Mouse (Mus musculus) skeletal muscle tissue, adult 2 months (tissue): ENCODE data around the gene Card10.

Experiments used
- DNase-seq: peaks from one replicate; pipeline ENCODE4 v3.0.0-alpha.2; 2012; ENCODE audit warnings: low read depth, low spot score

The Card10 gene

DNA sequence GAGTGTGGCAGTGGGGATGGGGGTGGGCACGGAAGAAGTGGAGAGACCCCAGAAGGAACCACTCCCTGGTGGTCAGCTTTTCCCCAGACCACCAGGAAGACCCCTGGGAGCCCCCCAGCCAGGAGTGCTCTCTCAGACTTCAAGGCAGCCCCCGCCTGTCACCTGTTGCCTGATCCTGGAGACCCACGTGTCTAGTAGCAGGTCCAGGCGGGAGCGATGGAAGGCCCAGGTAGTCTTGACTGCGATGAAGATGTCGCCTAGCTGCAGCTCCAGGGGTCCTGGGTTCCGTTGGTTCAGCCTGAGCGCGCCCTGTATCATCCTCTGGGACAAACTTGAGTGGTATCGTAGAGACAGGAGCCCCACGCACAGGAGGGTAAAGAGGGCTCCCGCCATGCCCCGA lies 30.0 kb downstream of the Card10 start:
- DNase-seq: no peak

DNA sequence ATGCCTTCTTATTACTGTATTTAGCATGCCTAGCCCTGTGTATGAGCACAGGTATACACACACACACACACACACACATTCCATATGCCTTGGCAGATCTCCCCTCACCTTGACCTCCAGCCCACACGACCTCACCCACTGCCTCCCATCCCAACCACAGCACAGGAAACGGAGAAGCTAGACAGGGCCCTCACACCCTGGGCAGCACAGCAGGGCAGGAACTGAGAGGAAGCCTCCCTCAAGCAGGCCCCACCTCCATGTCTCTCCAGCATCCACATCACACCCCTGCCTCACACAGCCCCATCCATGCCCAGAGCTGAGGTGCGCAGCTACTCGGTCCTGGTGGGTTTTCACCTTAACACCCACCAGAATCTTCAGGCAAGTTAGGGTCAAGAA lies 30.5 kb downstream of the Card10 start:
- DNase-seq: no peak

DNA sequence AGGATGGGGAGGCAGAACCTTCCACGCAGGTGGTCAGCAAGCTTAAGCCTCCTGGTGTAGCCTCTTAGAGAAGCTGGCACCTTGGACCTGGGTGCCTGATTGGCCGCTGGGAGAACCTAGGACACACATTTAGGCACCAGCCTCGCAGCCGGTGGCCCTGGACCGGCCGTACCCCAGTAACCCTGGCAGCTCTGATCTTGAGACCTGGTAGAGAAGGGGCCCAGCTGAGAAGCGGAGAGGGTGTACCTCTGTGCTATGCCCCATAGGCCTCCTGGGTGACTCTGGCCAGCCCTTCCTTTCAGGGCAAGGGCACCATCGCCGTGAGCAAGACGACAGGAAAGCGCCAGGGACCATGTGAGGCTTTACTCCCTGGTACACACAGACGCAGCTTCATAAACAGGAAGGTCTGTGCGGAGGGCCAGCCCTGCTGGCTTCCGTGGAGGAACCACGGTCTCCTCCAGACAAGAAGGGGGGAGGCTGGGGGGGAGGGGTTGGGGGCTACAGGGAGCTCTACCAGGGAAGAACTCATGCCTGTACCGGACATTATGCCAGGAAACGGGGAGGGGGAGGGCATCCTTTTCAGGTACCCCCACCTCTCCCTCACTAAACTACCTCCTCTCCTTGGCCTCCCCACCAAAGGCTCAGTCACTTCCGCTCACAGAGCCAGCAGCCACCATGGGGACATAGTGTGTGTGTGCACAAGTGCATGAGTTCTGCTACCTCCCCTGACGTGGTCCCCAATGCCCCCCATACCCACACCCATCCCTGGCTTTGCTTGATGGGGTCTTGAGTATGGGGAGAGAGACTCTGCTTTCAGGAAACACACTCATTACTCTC lies 31.1 kb downstream of the Card10 start:
- no peak for DNase-seq

DNA sequence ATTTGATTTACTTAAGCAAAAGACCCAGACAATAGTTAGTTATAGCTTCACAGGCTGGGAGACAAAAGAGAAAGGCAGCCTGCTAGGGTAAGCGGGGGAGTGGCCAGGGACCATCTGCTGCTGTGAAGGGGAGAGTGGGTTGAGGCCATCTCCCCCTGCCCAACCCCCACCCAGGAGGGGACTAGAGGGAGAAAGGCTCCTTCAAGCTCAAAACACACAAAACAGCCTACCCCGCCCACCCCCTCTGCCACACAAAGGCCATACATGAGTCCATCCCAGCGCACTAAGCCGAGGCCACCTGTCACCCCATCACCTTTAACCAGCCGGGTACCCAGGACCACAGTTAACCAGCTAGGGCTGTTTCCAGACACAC lies 31.9 kb downstream of the Card10 start:
- DNase-seq: no peak

DNA sequence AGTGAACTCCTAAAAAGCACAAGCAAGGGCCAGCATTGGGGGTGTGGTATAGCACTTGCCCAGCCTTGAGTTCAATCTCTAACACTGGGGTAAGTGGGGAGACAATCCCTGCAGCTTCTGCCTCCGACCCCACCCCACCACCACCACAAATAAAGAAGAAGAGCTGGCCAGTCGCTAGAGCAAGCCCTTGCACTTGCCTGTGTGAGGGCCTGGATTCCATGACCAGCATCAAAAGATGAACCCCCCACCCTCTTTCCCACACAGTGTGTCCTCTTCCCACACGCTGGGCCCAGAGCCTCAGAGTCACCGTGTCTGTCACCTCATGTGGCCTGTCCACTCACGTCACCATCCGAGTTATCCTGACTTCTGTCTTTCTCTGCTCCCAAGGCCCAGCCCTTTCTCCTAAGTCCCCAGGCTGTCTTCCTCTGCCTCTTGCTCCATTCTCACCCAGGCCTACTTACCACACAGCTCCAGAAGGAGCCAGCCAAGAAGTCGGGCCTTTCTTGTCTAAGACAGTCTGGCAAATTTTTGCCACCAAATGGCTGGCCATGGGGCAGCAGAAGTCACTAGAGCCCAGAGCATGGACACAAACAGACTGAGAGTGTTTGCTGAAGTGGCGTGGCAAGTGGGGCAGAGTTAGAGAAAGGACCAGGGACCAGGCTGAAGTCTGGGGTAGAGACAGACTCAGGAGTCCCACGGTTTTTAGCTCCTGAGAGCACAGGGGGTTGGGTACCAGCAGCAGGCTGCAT lies 32.4 kb downstream of the Card10 start:
- DNase-seq: no peak

DNA sequence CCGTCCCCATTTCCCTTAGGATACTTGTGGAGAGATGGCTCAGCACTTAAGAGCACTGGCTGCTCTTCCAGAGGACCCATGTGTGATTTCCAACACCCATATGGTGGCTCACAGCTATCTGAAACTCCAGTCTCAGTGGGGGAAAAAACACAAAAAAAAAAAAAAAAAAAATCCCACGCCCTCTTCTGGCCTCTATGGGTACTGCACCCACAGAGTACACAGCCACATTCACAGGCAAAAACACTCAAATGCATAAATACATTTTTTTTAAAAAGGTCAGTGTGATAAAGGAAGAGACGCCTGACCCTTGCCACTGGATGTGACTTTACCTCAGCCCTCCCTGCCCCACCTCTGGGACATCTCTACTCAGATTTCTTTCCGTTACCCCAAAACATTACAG lies 33.8 kb downstream of the Card10 start:
- no peak for DNase-seq

DNA sequence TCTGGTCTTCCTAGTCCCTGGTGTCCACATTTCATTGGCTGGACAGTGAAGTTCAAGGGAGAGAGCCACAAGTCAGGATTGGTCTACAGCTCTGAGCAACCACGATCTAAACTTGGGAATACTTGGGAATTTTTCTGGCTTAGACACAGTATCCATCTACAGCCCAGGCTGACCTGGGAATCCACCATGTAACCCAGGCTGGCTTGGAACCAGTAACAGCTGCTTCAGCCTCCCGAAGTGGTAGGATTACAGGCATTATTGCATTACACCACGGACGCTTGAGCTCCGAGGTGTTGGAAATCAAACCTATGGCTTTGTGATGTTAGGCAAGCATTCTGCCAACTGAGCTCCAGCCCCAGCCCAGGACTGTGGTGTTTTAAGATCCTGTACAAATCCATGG lies 39.1 kb downstream of the Card10 start:
- no peak for DNase-seq

DNA sequence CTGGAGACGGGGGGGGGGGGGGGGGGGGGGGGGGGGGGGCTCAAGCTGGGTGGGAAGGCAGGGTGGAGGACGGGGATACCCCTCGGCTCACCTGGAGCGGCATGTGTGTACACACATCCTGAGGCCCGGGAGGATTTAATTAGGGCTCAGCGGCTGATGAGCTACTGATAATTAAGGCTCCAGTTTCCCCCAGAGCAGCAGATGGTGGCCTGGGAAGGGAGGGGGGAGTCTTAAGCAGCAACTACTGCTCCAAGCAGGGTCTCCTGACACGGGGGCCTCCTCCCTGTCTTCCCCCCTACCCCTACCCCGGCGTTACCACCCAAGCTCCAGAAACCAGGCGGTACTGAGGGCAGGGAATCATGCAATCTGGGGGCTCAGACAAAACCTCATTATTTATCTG lies 39.6 kb downstream of the Card10 start:
- DNase-seq: no peak

DNA sequence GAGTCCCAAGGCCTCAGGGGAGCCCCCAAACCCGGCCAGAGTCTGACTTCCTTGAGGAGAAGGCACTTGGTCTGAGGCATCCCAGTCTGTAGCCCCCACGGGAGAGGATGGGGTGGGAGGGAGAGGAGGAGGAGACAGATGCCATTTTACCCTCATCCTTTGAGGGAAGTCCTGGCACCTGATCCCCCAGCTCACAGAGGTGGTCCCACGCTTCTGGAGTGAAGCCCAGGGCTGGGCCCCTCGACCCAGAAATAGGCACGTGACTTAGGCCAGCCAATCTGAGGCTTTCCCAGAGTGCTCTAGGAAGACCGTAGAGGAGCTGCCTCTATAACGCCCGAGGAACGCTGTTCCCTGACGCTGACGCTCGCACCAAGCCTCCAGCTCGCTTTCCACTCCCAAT lies 41.7 kb downstream of the Card10 start:
- DNase-seq: no peak

DNA sequence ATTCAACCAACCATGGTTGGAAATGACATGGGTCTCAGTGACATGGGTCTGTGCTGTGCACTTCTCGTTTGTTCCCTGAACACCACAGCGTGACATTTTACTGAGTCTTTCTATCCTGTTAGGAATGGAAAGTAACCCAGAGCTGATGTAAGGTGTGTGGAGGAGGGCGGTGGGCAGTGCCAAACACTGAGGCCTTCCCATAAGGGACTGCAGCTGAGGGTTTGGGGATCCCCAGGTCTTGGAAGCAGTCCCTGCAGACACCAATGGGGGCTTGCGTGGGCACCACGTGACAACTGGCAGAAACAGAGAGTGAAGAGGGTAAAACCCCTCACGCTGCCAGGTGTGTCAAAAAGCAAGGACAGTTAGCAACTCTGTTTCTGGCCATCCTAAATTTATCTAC lies 44.7 kb downstream of the Card10 start:
- DNase-seq: no peak

DNA sequence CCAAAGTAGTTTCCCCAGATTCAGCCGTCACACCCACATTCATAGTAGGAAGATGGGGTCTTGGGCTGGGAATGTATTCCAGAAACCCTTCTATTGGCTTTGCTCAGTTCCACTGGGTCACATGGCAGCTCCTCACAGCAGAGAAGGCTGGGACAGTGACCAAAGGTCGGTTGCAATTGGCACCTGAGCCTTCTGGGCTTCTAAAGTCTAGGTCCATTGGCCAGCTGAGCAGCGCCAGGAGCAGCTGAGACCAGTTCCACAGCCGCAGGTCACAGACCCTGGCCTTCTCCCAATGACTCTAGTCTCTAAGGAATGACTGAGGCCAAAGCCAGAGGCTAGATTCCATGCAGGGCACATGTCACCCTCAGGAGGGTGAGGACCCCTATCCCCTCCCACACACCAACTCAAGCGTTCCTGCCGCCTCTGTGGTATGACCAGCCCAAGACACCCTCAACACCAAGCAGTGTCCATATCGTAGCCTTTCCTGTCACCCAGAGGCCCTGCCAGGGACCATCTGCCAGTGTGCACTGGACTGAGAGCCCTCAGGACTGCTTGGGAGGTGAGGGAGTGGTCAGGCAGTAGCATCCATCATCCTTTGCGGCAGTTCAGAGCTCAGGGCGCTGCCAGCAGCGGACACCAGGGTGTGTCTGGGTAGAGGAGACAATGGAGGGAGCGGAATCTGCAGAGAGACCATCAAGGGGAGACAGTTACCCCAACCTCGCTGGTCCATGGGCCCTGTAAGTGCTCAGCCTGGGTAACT lies 46.7 kb downstream of the Card10 start:
- no peak for DNase-seq

DNA sequence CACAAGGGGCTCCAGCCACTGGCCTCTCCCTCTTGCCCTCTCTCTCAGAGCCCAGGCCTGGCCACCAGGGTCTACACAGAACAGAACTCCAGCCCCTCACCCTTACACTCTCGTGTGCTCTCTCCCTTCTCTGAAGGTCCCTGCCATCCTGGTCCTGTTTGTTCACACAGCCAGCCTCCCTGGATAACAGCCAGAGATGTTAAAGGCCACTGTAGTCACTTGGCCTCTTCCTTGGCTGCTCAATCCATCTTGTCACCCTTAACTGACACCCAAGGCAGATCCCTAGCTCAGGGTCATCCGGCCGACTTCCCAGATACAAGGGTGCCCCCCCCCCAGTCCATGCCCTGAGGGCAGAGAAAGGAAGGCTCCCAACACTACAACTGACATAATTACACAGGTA lies 47.6 kb downstream of the Card10 start:
- DNase-seq: no peak

DNA sequence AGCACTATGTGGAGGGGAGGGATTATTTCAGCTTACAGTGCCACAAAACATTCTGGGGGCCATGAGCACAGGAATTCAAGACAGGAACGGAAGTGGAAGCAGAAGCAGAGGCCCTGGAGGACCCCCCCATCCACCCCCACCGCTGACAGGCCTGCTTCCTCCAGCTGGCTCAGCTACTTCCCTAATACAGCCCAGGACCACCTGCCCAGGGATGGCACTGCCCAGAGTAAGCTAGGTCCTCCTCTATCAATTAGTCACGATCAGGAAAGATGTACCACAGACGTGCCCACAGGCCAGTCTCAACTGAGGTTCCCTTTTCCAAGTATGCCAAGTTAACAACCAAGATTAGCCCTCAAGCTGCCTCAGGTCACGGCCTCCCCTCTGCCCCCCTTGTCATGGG lies 48.7 kb downstream of the Card10 start:
- no peak for DNase-seq

DNA sequence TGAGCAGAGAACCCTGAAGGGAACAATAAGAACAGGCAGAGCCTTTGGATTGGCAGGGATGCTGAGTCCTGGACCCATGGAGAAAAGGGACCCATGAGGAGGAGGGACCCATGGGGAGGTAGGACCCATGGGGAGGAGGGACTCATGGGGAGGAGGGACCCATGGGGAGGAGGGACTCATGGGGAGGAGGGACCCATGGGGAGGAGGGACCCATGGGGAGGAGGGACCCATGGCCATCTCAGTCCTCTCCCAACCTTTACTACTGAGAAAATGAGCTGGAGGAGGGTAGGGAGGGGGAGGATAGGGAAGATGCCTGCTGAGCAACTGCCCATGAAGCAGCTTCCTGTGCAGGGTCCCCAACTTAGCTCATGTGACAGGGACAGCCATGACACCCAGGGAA lies 49.9 kb downstream of the Card10 start:
- DNase-seq: no peak

DNA sequence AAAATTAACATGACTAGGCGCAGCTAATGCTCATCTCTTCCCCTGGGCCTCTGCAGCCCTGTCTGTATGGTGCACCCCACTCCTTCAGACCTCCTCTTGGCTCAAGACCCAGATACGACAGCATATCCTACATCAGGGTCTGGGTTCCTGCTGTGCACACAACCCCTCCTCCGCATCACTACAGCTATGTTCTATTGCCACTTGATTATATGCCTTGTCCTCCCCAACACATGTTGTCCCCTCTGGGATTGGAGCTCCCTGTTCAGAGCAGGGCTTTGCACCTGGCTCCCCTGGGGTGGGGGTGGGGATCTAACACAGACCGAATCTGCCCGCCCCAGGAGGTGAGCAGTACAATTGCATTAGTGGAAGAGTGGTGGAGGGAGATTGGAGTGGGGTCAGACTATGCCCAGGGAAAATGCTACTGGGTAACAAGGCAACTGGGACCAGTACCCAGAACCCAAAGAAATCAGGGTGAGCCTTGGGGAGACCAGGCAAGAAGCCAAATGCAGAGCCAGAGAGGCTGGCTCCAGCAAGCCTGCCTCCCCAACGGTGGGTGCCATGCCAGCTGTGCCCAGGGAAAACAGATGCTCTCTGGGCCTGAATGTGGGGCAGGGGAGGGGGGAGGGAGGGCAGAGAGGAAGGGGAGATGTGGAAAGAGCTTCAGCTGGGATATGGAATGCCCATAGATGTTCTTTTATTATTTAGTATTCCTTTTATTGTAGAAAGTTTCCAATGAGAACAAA lies 52.1 kb downstream of the Card10 start:
- no peak for DNase-seq

DNA sequence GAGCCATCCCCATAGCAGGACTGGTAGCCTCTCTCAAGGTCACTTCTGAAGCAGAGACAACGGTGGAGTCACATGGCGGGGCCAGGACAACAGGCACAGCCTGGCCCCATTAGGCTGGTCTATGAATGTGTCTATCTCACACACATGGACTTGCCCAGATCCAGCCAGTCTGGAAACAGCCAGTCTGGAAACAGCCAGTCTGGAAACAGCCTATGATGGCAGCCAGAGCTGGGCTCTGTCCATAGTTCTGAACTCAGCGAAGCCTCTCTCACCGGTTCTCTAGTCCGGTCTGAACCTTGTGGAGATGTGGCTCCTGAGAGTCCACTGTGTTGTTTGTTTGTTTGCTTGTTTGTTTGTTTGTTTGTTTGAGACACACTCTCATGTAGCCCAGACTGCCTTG lies 53.0 kb downstream of the Card10 start:
- DNase-seq: no peak

DNA sequence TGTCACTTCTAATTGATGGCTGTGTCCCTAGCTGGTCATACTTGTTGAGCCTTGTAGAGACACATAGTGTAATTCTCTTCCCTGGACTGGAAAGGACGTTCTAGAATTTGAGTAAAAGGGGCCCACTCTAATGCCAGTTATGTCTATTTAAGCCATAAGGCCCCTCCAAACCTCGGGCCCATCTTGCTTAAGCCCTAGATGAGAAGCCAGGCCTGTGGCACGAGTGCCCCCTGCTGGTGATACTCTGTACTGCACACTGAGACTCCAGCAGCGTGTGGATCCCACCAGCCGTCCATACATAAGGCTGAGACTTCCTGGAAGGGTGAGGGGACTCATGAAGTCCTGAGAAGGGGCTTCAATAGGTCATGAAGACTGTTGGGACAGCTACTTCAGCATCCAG lies 58.6 kb downstream of the Card10 start:
- DNase-seq: peak; percentile 30

DNA sequence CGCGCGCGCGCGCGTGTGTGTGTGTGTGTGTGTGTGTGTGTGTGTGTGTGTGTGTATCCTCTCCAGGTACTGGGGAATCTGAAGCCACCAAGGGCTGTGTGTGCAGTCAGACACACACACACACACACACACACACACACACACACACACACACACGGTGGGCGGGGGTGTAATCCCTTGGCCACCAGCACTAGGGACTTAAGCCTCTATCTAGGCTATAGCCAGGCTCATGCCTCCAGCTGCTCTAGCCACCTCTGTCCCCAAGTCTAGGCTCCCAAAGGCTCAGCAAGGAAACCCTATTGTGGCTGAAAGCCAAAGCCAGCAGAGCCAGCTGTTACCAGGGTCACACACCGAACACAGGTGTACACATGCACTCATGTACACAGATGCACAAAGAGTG lies 60.0 kb downstream of the Card10 start:
- no peak for DNase-seq

DNA sequence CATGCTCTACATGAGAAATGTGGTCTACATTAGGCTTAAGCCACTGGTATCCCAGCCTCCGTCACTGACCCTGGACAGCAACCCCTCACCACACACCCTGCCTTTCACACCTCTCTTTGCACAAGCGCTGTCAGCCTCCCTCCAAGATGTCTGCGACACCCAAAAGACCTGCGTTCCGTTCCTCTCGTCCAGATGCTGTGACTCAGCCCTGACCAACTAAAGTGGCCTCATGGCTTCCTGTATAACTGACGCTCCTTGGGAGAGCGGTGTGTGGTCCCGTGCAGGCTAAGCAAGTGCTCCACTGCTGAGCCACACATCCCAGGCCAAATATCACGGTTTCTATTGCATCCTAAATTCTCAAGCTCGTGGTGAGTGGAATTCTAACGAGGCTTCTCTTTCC lies 62.2 kb downstream of the Card10 start:
- no peak for DNase-seq

DNA sequence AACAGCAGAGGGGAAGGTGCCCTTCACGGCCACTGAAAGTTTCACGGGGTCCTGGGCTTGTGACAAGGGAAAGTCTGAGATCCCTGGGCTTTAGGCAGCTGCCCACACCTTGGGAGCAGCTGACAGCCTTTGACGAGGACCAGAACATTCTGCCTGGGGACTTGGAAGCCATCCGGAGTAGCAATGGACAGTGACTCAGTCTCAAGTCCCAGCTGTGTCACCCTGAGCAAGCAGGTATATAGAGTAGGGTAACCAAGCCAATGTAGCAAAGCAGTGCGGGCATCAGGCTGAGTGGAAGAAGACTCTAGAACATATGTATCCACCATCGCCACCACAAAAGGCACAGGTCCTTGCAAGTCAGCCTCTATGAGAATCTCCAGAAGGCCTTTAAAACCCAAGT lies 65.7 kb downstream of the Card10 start:
- DNase-seq: no peak

DNA sequence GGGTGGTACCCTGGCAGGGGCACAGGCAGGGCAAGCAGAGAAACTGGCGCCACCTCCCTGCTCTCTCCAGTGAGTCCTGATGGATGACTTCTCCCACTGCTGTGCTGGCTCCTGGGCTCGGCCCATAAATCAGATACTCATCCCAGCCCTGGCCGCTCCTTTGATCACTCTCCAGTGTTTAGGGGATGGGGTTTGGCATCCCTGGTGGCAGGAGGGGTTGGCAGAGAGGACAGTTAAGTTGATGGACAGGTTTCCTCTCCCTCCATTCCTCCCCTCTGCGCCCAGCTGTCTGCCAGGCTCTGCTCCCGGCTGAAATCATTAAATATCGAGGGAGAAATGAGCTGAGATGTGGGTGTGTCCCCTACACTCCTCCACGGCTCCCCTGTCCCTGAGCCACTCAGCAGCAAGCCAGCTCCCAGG lies 66.2 kb downstream of the Card10 start:
- DNase-seq: no peak

DNA sequence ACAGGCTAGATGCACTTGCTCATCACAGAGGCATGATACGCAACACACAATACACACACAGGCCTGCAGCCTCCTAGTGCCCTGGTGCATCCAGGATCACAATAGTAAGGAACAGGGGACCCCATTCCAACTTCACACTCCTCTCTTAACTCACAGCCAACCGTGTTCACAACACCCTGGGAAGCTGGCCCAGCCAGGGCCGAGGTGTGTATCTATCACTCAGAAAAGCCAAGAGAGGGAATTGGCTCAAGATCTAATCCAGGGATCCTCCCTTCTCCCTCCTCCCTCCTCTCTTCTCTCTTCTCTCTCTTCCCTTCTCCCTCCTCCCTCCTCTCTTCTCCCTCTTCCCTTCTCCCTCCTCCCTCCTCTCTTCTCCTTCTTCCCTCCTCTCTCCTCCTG lies 66.7 kb downstream of the Card10 start:
- DNase-seq: no peak
